8 mouse cellular contexts compared by ENCODE assay signal in the genomic region with DNA sequence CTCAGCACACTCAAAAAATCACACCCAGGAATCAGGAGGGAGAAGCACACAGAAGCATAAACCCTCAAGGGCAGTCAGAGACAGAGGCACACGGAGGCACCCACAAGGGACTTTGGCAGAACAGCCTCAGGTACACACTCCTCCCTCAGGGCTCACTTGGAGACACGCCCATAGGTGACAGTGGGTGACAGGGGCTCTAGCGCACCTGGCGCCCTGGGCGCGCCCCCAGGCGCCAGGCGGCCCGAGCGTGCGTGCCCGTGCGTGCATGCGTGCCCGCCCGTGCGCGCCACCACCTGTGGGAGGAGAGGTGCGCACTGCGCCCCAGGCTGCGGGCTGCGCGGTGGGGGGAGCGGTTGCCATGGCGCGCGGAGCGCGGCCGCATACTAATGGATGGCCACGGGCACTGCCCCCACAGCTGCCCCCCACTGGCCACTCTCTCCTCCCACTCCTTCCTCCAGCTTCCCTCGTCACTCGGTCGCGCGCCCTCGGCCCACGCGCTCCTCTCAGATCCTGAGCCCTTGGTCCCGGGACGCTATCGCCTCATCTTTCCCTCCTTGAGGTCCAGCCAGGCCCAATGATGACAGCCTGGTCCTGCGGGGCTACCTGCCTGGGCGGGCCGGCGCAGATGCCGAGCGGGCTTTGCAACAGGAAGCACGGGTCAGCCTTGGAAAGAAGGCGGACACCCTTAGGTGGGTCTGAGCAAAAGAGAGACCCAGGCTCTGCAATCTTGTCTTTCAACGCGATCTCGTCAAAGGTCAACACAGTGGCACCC. TPM values are rescaled to one million over a fixed set of nuclear protein-coding genes. Genes with fewer than 3 reads are reported as not detected.
A peak's percentile ranks its signal among the peaks of the same experiment; 100 is the strongest.
DNase-seq lines count a peak whose midpoint lies in the region; ATAC-seq and TF ChIP-seq lines count a peak whose summit lies in the region.

No protein-coding gene starts in this region.

- peaks cover 36% of the 10 kb centered on the region for H3K4me1 ChIP-seq in spleen, adult 2 months (ENCODE audit: control insufficient read depth, insufficient read depth, insufficient read length)
- peaks cover 0 to 10% of the 10 kb centered on the region in 2 experiments; a peak in 2 of 4 replicates for H3K4me1 ChIP-seq in liver, embryonic 14.5 days (replicated peaks; ENCODE audit: control insufficient read depth in 2 of 2, insufficient read depth in 2 of 2, low read length in 1 of 2)
- H3K4me1 ChIP-seq in olfactory bulb, adult 2 months (ENCODE audit: control insufficient read depth, insufficient read depth, low read length) = peaks cover 44% of the 10 kb centered on the region

- H3K9ac ChIP-seq in liver, embryonic 14.5 days (replicated peaks) = no peak overlapping the region

- H3K9me3 ChIP-seq in liver, embryonic 14.5 days (ENCODE audit: control insufficient read depth, low read length) = no peaks in the 10 kb centered on the region

- TF ChIP-seq EP300 in liver, embryonic 14.5 days (IDR thresholded peaks at IDR 0.05; ENCODE audit: low read depth) = no peak

- H3K27me3 ChIP-seq in spleen, adult 2 months (ENCODE audit: control insufficient read depth, insufficient read depth, low read length) = no peaks in the 10 kb centered on the region
- peaks cover 14% of the 10 kb centered on the region for H3K27me3 ChIP-seq in liver, embryonic 14.5 days (ENCODE audit: control insufficient read depth, insufficient read depth, low read length)

- H3K4me3 ChIP-seq in spleen, adult 2 months (ENCODE audit: extremely low read depth, insufficient read depth, insufficient read length) = peak overlapping the region; percentile 42; the same call in 1 of the 2 replicates
- peak overlapping the region in 1 of 2 experiments; percentile 24; a peak in 2 of 4 replicates for H3K4me3 ChIP-seq in liver, embryonic 14.5 days (ENCODE audit: insufficient read depth in 1 of 2, low read depth in 2 of 2, low read length in 2 of 2)
- peak overlapping the region; percentile 35 for H3K4me3 ChIP-seq in olfactory bulb, adult 2 months (ENCODE audit: insufficient read depth, low read depth, low read length)

- TF ChIP-seq POLR2A in spleen, adult 2 months (IDR thresholded peaks at IDR 0.05; ENCODE audit: low read depth, low read length) = no peak
- TF ChIP-seq POLR2A in olfactory bulb, adult 2 months (IDR thresholded peaks at IDR 0.05; ENCODE audit: insufficient read depth, low read depth, low read length) = no peak

- peak in 1 of 2 experiments; percentile 34 for DNase-seq in spleen, adult 2 months (ENCODE audit: low read depth in 1 of 2, low spot score in 2 of 2)
- DNase-seq in spleen, adult 18-20 months = no peak
- peak; percentile 64 for DNase-seq in cerebellum, adult 8-10 months
- peak; percentile 67 to 69 for DNase-seq in kidney, adult 8-10 months
- DNase-seq in liver, embryonic 14.5 days (ENCODE audit: low read depth in 3 of 3, low spot score in 3 of 3) = no peak
- peak; percentile 41 to 60 for DNase-seq in urinary bladder, postnatal 36 days (ENCODE audit: low spot score in 2 of 2)

- 2% methylated on average over 53 of the region's 53 CpGs for WGBS in spleen, adult 2 months
- WGBS in liver, embryonic 14.5 days (ENCODE audit: insufficient replicate concordance) = 3% methylated on average over 42 of the region's 53 CpGs
- 2% methylated on average over 47 of the region's 53 CpGs for WGBS in olfactory bulb, adult 2 months

- peak overlapping the region; percentile 40; the same call in 1 of the 2 replicates for H3K27ac ChIP-seq in spleen, adult 2 months (ENCODE audit: insufficient read depth, low read length)
- H3K27ac ChIP-seq in liver, embryonic 14.5 days = no peak overlapping the region
- peak overlapping the region; percentile 94 for H3K27ac ChIP-seq in olfactory bulb, adult 2 months (ENCODE audit: insufficient read depth, low read depth, low read length)

- TF ChIP-seq CTCF in spleen, adult 2 months (IDR thresholded peaks at IDR 0.05; ENCODE audit: extremely low read depth, insufficient read depth, insufficient read length, insufficient replicate concordance) = no peak
- TF ChIP-seq CTCF in liver, embryonic 14.5 days (IDR thresholded peaks at IDR 0.05; ENCODE audit: low read depth) = no peak
- no peak for TF ChIP-seq CTCF in olfactory bulb, adult 2 months (IDR thresholded peaks at IDR 0.05; ENCODE audit: insufficient read depth, low read depth, low read length)

- peak; percentile 57 for ATAC-seq in granulocyte monocyte progenitor cell, adult 5-6 weeks (replicated peaks; ENCODE audit: poor library complexity, severe bottlenecking)
- ATAC-seq in liver, embryonic 14.5 days (ENCODE audit: insufficient read depth) = no peak

- H3K4me2 ChIP-seq in liver, embryonic 14.5 days (ENCODE audit: low read depth) = peak overlapping the region; percentile 57

- no peaks in the 10 kb centered on the region for H3K36me3 ChIP-seq in spleen, adult 2 months (ENCODE audit: control insufficient read depth, insufficient read depth, low read length)
- no peaks in the 10 kb centered on the region for H3K36me3 ChIP-seq in liver, embryonic 14.5 days (replicated peaks; ENCODE audit: control insufficient read depth, insufficient read depth, low read depth)

RNA-seq across cellular contexts. Expression of gene Wasf2, which starts 45.1 kb away (rescaled TPM):
- 76.2 and 87.6 TPM in 2 replicates for polyA plus RNA-seq in spleen, adult 2 months (2012; rRNA removed)
- total RNA-seq in granulocyte monocyte progenitor cell, adult 5-6 weeks (2014; fragmentation: Nextera tagmentation) = 109 and 147 TPM in 2 replicates
- total RNA-seq in granulocyte monocyte progenitor cell, adult 5-6 weeks (2017) = 34.1 and 37.3 TPM in 2 replicates
- 11.4 and 12.0 TPM in 2 replicates for polyA plus RNA-seq in liver, embryonic 14.5 days (2012; rRNA removed)
- polyA plus RNA-seq in liver, embryonic 14.5 days (2014; fragmentation: Nextera tagmentation; extraction: Ambion mirVana) = 31.4 and 33.9 TPM in 2 replicates
- not detected in 2 replicates for polyA plus RNA-seq in olfactory bulb, adult 2 months (2012; ENCODE audit: insufficient read depth, insufficient read length, low replicate concordance, missing spikeins)

Comparison
In these comparisons a context has a peak if more than half of its experiments do, and no peak if none do; other contexts are left out.
1. DNase-seq: peak in cerebellum, adult 8-10 months (single experiment), kidney, adult 8-10 months (2 of 2) and urinary bladder, postnatal 36 days (2 of 2); none in spleen, adult 18-20 months (0 of 2) and liver, embryonic 14.5 days (0 of 3).
2. RNA of gene Wasf2, which starts 45.1 kb away (polyA plus RNA-seq): 76.2 to 87.6 TPM in spleen, adult 2 months and 11.4 to 33.9 TPM in liver, embryonic 14.5 days; not detected in olfactory bulb, adult 2 months; every median in the first group is over 10 times any median in the second.